Mouse (Mus musculus) intestine, embryonic 16.5 days (tissue): ENCODE results near the gene Ccdc120. TPM values are rescaled to one million over a fixed set of nuclear protein-coding genes. Genes with fewer than 3 reads are reported as not detected.
A peak's percentile ranks its signal among the peaks of the same experiment; 100 is the strongest.
"Not testable (repeated sequence)": the region's sequence is repeated elsewhere in the genome, so short reads cannot be mapped to it uniquely, and the experiment has no call there.

Source experiments
- ATAC-seq: fragments of 200-750 bp; cut with Nextera tagmentation; 2 replicates; pipeline ENCODE4 v1.8.0; 2017; ENCODE audit warnings: moderate TSS enrichment, moderate library complexity
- H3K27ac ChIP-seq: fragments of 300-500 bp; sonication (generic); 2 replicates; pipeline ENCODE4 v1.5.1; 2014; ENCODE audit warnings: mild to moderate bottlenecking, low read length
- H3K27me3 ChIP-seq: fragments of 300-500 bp; sonication (generic); replicated peaks from 2 replicates; pipeline ENCODE4 v1.6.1; 2014; ENCODE audit warnings: low read length, control low read depth, mixed read lengths; ENCODE audit not compliant: control insufficient read depth, insufficient read depth
- H3K36me3 ChIP-seq: fragments of 300-500 bp; sonication (generic); 2 replicates; pipeline ENCODE4 v1.6.1; 2014; ENCODE audit warnings: low read length, control low read depth; ENCODE audit not compliant: control insufficient read depth, insufficient read depth
- H3K4me1 ChIP-seq: fragments of 300-500 bp; sonication (generic); 2 replicates; pipeline ENCODE4 v1.6.1; 2014; ENCODE audit warnings: low read length, control low read depth, mixed read lengths; ENCODE audit not compliant: control insufficient read depth, insufficient read depth
- H3K4me2 ChIP-seq: fragments of 300-500 bp; sonication (generic); 2 replicates; pipeline ENCODE4 v1.6.1; 2014; ENCODE audit warnings: low read depth, low read length, control low read depth
- H3K4me3 ChIP-seq: fragments of 300-500 bp; sonication (generic); 2 replicates; pipeline ENCODE4 v1.5.1; 2014; ENCODE audit warnings: mild to moderate bottlenecking, low read length
- H3K9ac ChIP-seq: fragments of 300-500 bp; sonication (generic); 2 replicates; pipeline ENCODE4 v1.6.1; 2014; ENCODE audit warnings: low read depth, low read length
- H3K9me3 ChIP-seq: fragments of 300-500 bp; sonication (generic); 2 replicates; pipeline ENCODE4 v1.6.1; 2016; ENCODE audit warnings: low read length, control low read depth; ENCODE audit not compliant: control insufficient read depth
- WGBS: fragments of 180-500 bp; shearing (Covaris S2); extraction: QIAGEN DNeasy Blood & Tissue Kit; methylation state at CpG from one replicate; pipeline ENCODE4 v1.1.7; 2014; 5-methylcytosine and 5-hydroxymethylcytosine counted together
- polyA plus RNA-seq: library from polyadenylated mRNA; unstranded; fragments of >200 nt; fragmentation: Nextera tagmentation; extraction: Ambion mirVana; gene quantifications from 2 replicates; pipeline ENCODE4 v1.2.1, GENCODE M21; 2015

Gene Ccdc120
- polyA plus RNA-seq, 1 experiment from 2014 or later = 12.0 TPM

- H3K9ac ChIP-seq = peak overlapping the region; percentile 74
- peaks cover 5% of the 10 kb centered on the region; the same call in 1 of the 2 replicates for H3K36me3 ChIP-seq
- H3K27ac ChIP-seq = peak overlapping the region; percentile 69
- H3K27me3 ChIP-seq = no peaks in the 10 kb centered on the region
- 18% methylated on average over 10 of the region's 21 CpGs for WGBS
- peak; percentile 21 for ATAC-seq
- no peaks in the 10 kb centered on the region for H3K9me3 ChIP-seq
- peak overlapping the region; percentile 71 for H3K4me3 ChIP-seq
- peak overlapping the region; percentile 73 for H3K4me2 ChIP-seq
- peaks cover 15% of the 10 kb centered on the region for H3K4me1 ChIP-seq
Measured at GRCm38 (mm10) chrX:7762921-7763197, 12.2 kb upstream of the Ccdc120 start.

DNA sequence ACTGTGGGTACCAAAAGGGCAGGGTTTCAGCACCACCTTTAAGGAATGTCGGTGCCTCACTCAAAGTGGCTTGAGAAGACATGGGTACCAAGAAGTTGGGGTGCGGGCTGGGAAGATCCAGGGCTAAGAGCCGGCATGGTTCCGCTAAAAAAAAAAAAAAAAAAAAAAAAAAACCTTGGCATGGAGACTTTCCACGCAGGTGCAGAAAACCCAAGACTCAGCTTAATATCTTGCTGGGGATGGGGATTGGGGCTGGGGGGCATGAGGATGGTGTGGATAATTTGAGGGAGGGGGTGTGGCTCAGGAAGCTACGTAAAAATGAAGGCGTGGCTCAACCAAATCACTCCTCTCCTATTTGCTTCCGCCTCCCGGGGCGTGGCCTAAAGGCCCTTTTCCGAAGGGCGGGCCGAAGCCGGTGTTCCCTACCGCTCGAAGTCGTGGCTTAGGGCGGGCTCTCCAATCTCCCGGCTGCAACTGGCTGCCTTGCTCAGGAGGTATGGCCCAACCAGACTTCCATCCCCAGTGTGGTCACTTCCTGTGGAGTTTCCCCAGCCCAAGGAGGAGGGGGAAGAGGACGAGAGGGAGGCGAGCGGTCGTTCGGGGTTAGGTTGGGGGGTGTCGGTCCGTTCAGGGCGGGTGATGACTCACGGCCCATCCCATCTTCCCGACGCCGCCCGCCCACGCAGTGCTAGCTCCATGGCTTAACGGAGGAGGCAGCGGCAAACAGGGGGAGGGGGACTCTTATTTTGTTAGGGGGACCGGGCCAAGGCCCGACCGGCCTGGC lies 11.6 kb upstream of the Ccdc120 start, which contains the start of gene Tfe3:
TSS of gene Tfe3 (plus strand) at position 424 of the 784 bp plus-strand sequence.
- H3K4me1 ChIP-seq = peaks cover 15% of the 10 kb centered on the region
- H3K27me3 ChIP-seq = no peaks in the 10 kb centered on the region
- peak within 1 kb of the TSS; percentile 73 for H3K4me2 ChIP-seq
- peaks cover 5% of the 10 kb centered on the region; the same call in 1 of the 2 replicates for H3K36me3 ChIP-seq
- peak within 1 kb of the TSS; percentile 71 for H3K4me3 ChIP-seq
- peak within 1 kb of the TSS; percentile 74 for H3K9ac ChIP-seq
- 10% methylated on average over 38 of the region's 38 CpGs for WGBS
- H3K27ac ChIP-seq = peak within 1 kb of the TSS; percentile 69
- no peaks in the 10 kb centered on the region for H3K9me3 ChIP-seq
- ATAC-seq = peak; percentile 97

DNA sequence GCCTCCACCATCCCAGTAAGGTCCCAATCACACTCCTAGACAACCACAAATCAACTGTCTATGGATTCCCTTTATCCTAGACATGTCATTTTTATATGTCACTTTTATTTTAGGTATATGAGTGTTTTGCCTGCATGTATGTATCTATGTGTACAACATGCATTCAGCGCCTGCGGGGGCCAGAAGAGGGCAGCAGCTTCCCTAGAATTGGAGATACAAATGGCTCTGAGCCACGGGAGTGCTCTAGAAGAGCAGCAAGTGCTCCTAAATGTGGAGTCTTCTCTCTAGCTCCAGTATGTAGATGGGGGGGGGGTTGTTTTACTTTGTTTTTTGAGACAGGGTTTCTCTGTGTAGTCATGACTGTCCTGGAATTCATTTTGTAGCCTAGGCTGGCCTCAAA lies 2.9 kb upstream of the Ccdc120 start:
- not testable (repeated sequence) for H3K9ac ChIP-seq, H3K4me2 ChIP-seq, H3K27ac ChIP-seq, H3K4me3 ChIP-seq, H3K9me3 ChIP-seq, H3K4me1 ChIP-seq, H3K36me3 ChIP-seq, H3K27me3 ChIP-seq, ATAC-seq
- WGBS = 19% methylated on average over 3 of the region's 3 CpGs

DNA sequence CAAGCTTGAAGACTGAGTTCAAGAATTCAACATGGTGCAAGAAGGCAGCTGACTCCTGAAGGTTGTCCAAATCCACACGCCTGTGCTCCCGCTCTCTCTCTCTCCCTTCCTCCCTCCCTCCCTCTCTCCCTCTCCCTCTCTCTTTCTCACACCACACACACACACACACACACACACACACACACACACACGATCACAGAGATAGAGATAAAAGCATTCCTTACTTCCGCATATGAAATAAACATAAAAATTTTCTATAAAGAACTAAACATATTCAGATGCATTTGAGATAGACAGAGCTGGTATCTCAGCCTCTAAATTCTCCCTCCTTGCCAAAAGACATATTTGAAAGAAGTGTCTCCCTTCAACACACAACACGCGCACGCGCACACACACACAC lies 5.3 kb downstream of the Ccdc120 start:
- Histone ChIP-seq H3K27me3 (no peaks in the 10 kb centered on the region), H3K9ac (no peak overlapping the region), H3K9me3 (no peaks in the 10 kb centered on the region), H3K27ac (no peak overlapping the region), H3K4me3 (no peak overlapping the region), H3K4me2 (no peak overlapping the region), H3K36me3 (no peaks in the 10 kb centered on the region), H3K4me1 (peaks cover 2% of the 10 kb centered on the region; the same call in 1 of the 2 replicates)
- ATAC-seq = no peak
- 88% methylated on average over 8 of the region's 8 CpGs for WGBS

- Histone ChIP-seq H3K9me3 (no peaks in the 10 kb centered on the region), H3K4me1 (peaks cover 1% of the 10 kb centered on the region; the same call in 1 of the 2 replicates), H3K9ac (no peak overlapping the region), H3K27ac (no peak overlapping the region), H3K36me3 (no peaks in the 10 kb centered on the region), H3K4me3 (no peak overlapping the region), H3K4me2 (no peak overlapping the region), H3K27me3 (no peaks in the 10 kb centered on the region)
- ATAC-seq = no peak
- WGBS = 52% methylated on average over 1 of the region's 1 CpGs
Measured at GRCm38 (mm10) chrX:7744940-7745339, 5.8 kb downstream of the Ccdc120 start.

- Histone ChIP-seq H3K27ac (no peak overlapping the region), H3K27me3 (no peaks in the 10 kb centered on the region), H3K36me3 (no peaks in the 10 kb centered on the region), H3K4me2 (no peak overlapping the region), H3K4me1 (no peaks in the 10 kb centered on the region), H3K4me3 (no peak overlapping the region), H3K9me3 (no peaks in the 10 kb centered on the region), H3K9ac (no peak overlapping the region)
- WGBS = 62% methylated on average over 5 of the region's 5 CpGs
- ATAC-seq = no peak
Measured at GRCm38 (mm10) chrX:7743470-7743869, 7.2 kb downstream of the Ccdc120 start.

- H3K27me3 ChIP-seq = no peaks in the 10 kb centered on the region
- WGBS = 58% methylated on average over 5 of the region's 5 CpGs
- H3K4me3 ChIP-seq = peak overlapping the region; percentile 22; the same call in 1 of the 2 replicates
- H3K4me1 ChIP-seq = no peaks in the 10 kb centered on the region
- no peak overlapping the region for H3K4me2 ChIP-seq
- no peak overlapping the region for H3K9ac ChIP-seq
- H3K36me3 ChIP-seq = no peaks in the 10 kb centered on the region
- H3K27ac ChIP-seq = peak overlapping the region; percentile 70; the same call in 1 of the 2 replicates
- no peaks in the 10 kb centered on the region for H3K9me3 ChIP-seq
- ATAC-seq = no peak
Measured at GRCm38 (mm10) chrX:7741103-7741502, 9.6 kb downstream of the Ccdc120 start.

DNA sequence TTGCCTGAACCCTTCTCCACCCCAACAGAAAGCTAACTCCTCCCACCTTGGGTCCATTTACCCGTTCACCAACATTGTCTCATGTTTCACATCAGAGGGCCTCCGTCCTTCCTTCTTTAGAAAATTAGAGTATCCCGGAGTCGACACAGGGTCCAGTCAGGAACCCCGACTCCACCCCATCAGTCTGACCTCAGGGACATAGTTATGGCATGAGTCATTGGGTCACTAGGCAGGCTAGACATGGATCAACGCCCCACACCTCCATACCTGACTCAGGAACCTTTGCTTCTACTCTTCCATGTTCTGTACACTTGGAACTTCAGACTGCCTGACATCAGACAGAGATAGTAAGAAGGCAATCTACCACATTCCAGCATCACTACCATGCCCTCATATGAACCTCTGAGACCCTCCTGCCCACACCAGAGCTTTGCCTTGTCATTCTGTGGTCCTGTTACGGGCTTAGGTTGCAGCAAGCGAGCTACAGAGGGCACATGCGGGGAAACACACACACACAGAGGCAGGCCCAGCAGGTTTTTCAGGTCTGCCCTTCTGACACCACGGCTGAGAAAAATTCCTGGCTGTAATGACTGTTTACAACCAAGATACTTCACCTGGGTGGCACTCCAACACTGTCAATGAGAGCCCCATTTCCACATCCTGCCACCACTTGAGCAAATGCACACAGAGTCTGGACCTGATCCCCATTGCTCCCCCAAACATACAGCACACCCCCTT lies 10.5 kb downstream of the Ccdc120 start:
- no peaks in the 10 kb centered on the region for H3K27me3 ChIP-seq
- H3K4me3 ChIP-seq = peak overlapping the region; percentile 22; the same call in 1 of the 2 replicates
- no peak overlapping the region for H3K9ac ChIP-seq

GRCm38 (mm10) chrX:7739336-7740081 lies 11.2 kb downstream of the Ccdc120 start:
- peak; percentile 82 for ATAC-seq
- Histone ChIP-seq H3K36me3 (no peaks in the 10 kb centered on the region), H3K27ac (peak overlapping the region; percentile 70), H3K9me3 (no peaks in the 10 kb centered on the region), H3K9ac (peak overlapping the region; percentile 29; the same call in 1 of the 2 replicates), H3K27me3 (no peaks in the 10 kb centered on the region), H3K4me3 (no peak overlapping the region), H3K4me2 (0 out of 2 replicates have a peak overlapping the region, but pooled peaks have one; percentile 12), H3K4me1 (no peaks in the 10 kb centered on the region)
- 53% methylated on average over 14 of the region's 14 CpGs for WGBS

More for the DNA sequence above, 10.5 kb downstream of the Ccdc120 start:
- H3K4me2 ChIP-seq = 0 out of 2 replicates have a peak overlapping the region, but pooled peaks have one; percentile 12
- no peaks in the 10 kb centered on the region for H3K4me1 ChIP-seq
- H3K36me3 ChIP-seq = no peaks in the 10 kb centered on the region
- WGBS = 43% methylated on average over 10 of the region's 10 CpGs
- peak; percentile 78 for ATAC-seq
- H3K9me3 ChIP-seq = no peaks in the 10 kb centered on the region
- peak overlapping the region; percentile 70 for H3K27ac ChIP-seq
